Mouse (Mus musculus) stomach, postnatal 0 days (tissue): ENCODE results near the gene Pbx4. TPM values are rescaled to one million over a fixed set of nuclear protein-coding genes. Genes with fewer than 3 reads are reported as not detected.

ENCODE experiments used
- ATAC-seq: fragments of 200-750 bp; cut with Nextera tagmentation; 2 replicates; pipeline ENCODE4 v1.8.0; 2017; ENCODE audit not compliant: low FRiP score, low TSS enrichment
- DNase-seq: peaks from one replicate; pipeline ENCODE4 v3.0.0-alpha.2; 2016; ENCODE audit warnings: low spot score
- H3K27ac ChIP-seq: fragments of 300-500 bp; sonication (generic); replicated peaks from 2 replicates; pipeline ENCODE4 v1.5.1; 2014; ENCODE audit warnings: mild to moderate bottlenecking, control low read depth
- H3K27me3 ChIP-seq: fragments of 300-500 bp; sonication (generic); 2 replicates; pipeline ENCODE4 v1.6.1; 2014; ENCODE audit warnings: low read length; ENCODE audit not compliant: control insufficient read depth, insufficient read depth
- H3K36me3 ChIP-seq: fragments of 300-500 bp; sonication (generic); 2 replicates; pipeline ENCODE4 v1.6.1; 2014; ENCODE audit warnings: low read length, mixed read lengths; ENCODE audit not compliant: control insufficient read depth, insufficient read depth
- H3K4me1 ChIP-seq: fragments of 300-500 bp; sonication (generic); replicated peaks from 2 replicates; pipeline ENCODE4 v1.6.1; 2014; ENCODE audit warnings: antibody characterized with exemption; ENCODE audit not compliant: control insufficient read depth, insufficient read depth
- H3K4me2 ChIP-seq: fragments of 300-500 bp; sonication (generic); replicated peaks from 2 replicates; pipeline ENCODE4 v1.6.1; 2014; ENCODE audit warnings: low read depth, mild to moderate bottlenecking, control low read depth, moderate library complexity
- H3K4me3 ChIP-seq: fragments of 300-500 bp; sonication (generic); 2 replicates; pipeline ENCODE4 v1.5.1; 2014; ENCODE audit warnings: low read depth, low read length, control low read depth
- H3K9ac ChIP-seq: fragments of 300-500 bp; sonication (generic); 2 replicates; pipeline ENCODE4 v1.6.1; 2014; ENCODE audit warnings: mild to moderate bottlenecking, low read length, control low read depth, mixed read lengths
- H3K9me3 ChIP-seq: fragments of 300-500 bp; sonication (generic); 2 replicates; pipeline ENCODE4 v1.6.1; 2016; ENCODE audit warnings: low read length; ENCODE audit not compliant: control insufficient read depth
- CTCF ChIP-seq: IDR thresholded peaks from 2 replicates; pipeline ENCODE4 v1.5.1; 2016; ENCODE audit warnings: antibody characterized with exemption, low read depth, mild to moderate bottlenecking, moderate library complexity
- EP300 ChIP-seq: optimal IDR thresholded peaks from 2 replicates; pipeline ENCODE3; 2016; ENCODE audit warnings: antibody characterized with exemption
- WGBS: fragments of 180-500 bp; shearing (Covaris S2); extraction: QIAGEN DNeasy Blood & Tissue Kit; methylation state at CpG from one replicate; pipeline ENCODE4 v1.1.7; 2014; 5-methylcytosine and 5-hydroxymethylcytosine counted together
- polyA plus RNA-seq: library from polyadenylated mRNA; unstranded; fragments of >200 nt; fragmentation: Nextera tagmentation; extraction: Ambion mirVana; gene quantifications from 2 replicates; pipeline ENCODE4 v1.2.1, GENCODE M21; 2015

The Pbx4 gene
- polyA plus RNA-seq, 1 experiment from 2014 or later, result 5.1 TPM

DNA sequence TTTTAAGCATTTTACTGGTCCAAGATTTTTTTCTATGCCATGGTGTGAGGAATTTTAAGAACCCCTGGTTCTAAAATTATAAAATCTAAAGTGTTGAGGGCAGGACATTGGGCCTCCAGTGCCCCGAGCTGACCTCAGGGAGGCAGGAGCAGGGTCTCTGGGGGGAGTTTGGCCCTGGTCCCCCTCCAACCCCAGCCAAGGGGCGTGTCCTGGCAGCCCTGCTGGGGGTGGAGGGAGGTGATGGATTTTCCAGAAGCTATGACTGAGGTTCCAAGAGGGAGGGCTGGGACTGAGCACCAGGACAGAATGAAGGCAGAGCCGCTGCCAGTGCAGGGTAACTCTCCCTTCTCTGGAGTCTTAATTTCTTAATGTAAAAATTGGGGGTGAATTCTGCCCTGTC lies 45.7 kb downstream of the Pbx4 start:
- Histone ChIP-seq H3K4me3 (no peak overlapping the region), H3K4me1 (no peaks in the 10 kb centered on the region), H3K36me3 (no peaks in the 10 kb centered on the region), H3K9me3 (no peaks in the 10 kb centered on the region), H3K27ac (no peak overlapping the region), H3K4me2 (no peak overlapping the region), H3K27me3 (peaks cover 13% of the 10 kb centered on the region; the same call in 1 of the 2 replicates), H3K9ac (no peak overlapping the region)
- 54% methylated on average over 3 of the region's 3 CpGs for WGBS
- DNase-seq (no peak), ATAC-seq (no peak)
- no peak for TF ChIP-seq CTCF
- TF ChIP-seq EP300, result no peak

DNA sequence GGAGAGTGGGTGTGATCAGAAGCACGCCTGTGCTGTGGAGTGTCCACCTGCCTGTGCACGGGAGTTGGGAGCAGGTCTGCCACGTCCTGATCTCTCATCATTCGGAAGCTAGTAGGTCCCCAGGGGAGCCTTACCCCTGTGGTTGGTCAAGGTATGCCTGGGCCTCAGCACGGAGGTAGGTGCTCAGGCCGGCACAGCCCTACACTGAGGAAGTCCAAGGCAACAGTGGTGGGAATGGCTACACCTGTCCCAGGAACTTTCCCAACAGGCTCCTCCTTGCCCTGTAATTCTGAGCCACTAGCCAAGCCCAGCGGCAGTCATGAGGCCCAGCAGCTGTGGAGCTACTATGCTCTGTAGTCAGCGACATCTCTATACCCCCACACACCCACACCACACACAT lies 47.4 kb downstream of the Pbx4 start:
- H3K9ac ChIP-seq, result no peak overlapping the region
- DNase-seq (no peak), ATAC-seq (no peak)
- peaks cover 29% of the 10 kb centered on the region; the same call in 1 of the 2 replicates for H3K27me3 ChIP-seq
- H3K4me1 ChIP-seq, result no peaks in the 10 kb centered on the region
- 68% methylated on average over 8 of the region's 8 CpGs for WGBS
- H3K9me3 ChIP-seq, result no peaks in the 10 kb centered on the region
- H3K27ac ChIP-seq, result no peak overlapping the region
- no peak for TF ChIP-seq CTCF
- TF ChIP-seq EP300, result no peak
- no peak overlapping the region for H3K4me2 ChIP-seq
- H3K36me3 ChIP-seq, result no peaks in the 10 kb centered on the region
- H3K4me3 ChIP-seq, result no peak overlapping the region

DNA sequence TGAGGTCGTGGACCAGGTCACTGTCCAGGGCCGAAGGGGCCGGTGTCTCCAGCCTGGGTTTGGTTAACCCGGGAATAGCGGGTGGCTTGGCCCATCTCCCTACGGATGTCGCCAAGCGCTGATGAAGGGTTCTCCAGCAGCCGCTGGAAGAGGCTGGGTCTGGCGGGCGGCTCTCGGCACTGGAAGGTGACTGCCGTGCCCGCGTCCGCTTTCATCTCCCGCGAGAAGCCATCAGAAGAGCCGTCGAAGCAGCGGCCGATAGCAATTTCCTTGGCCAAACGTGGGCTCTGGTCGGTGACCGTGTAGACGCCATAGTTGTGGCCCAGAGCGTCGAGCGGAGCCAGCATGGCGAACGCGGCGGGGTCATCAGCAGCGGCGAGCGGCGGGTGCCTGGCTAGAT lies 48.5 kb downstream of the Pbx4 start:
- Histone ChIP-seq H3K4me2 (peak overlapping the region; percentile 55; the same call in 1 of the 2 replicates), H3K4me1 (no peaks in the 10 kb centered on the region), H3K9ac (no peak overlapping the region), H3K9me3 (no peaks in the 10 kb centered on the region), H3K4me3 (peak overlapping the region; percentile 39; the same call in 1 of the 2 replicates), H3K36me3 (no peaks in the 10 kb centered on the region), H3K27ac (no peak overlapping the region), H3K27me3 (peaks cover 30% of the 10 kb centered on the region; the same call in 1 of the 2 replicates)
- DNase-seq (no peak), ATAC-seq (no peak)
- 14% methylated on average over 37 of the region's 37 CpGs for WGBS
- TF ChIP-seq CTCF (no peak), EP300 (no peak)

DNA sequence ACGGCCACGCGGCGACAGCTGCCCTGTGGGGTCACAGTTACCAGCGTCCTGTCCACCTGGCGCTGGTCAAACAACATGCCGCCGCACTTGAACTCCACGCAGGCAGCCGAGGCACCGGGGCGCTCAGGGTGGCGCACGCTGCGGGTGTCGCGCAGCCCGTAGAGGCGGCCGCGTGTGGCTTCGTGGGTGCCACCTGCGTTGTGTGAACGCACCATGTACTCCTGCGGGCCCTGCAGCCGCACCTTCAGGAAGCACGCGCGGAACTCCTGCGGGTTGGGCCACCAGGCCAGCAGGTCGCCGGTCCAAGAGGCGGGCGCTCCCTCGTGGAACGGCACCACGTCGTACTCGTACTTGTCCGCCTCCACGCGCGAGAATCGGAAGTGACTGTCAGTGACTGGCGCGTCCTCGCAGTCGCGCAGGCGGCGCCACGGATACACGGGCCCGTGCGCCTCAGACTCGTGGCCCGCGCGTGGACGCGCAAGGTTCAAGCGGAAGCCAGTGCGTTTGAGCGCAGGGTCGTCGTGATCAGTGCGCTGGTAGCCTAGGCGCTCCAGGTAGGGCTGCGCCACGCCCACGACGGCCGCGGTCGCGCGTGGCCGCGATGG lies 49.1 kb downstream of the Pbx4 start:
- H3K4me1 ChIP-seq, result no peaks in the 10 kb centered on the region
- no peak for TF ChIP-seq CTCF
- TF ChIP-seq EP300, result no peak
- 18% methylated on average over 72 of the region's 79 CpGs for WGBS
- H3K4me2 ChIP-seq, result peak overlapping the region; percentile 55
- no peaks in the 10 kb centered on the region for H3K9me3 ChIP-seq
- H3K9ac ChIP-seq, result no peak overlapping the region
- peaks cover 34% of the 10 kb centered on the region for H3K27me3 ChIP-seq
- DNase-seq, result no peak
- H3K27ac ChIP-seq, result no peak overlapping the region
- no peaks in the 10 kb centered on the region for H3K36me3 ChIP-seq
- ATAC-seq, result no peak
- peak overlapping the region; percentile 39 for H3K4me3 ChIP-seq

DNA sequence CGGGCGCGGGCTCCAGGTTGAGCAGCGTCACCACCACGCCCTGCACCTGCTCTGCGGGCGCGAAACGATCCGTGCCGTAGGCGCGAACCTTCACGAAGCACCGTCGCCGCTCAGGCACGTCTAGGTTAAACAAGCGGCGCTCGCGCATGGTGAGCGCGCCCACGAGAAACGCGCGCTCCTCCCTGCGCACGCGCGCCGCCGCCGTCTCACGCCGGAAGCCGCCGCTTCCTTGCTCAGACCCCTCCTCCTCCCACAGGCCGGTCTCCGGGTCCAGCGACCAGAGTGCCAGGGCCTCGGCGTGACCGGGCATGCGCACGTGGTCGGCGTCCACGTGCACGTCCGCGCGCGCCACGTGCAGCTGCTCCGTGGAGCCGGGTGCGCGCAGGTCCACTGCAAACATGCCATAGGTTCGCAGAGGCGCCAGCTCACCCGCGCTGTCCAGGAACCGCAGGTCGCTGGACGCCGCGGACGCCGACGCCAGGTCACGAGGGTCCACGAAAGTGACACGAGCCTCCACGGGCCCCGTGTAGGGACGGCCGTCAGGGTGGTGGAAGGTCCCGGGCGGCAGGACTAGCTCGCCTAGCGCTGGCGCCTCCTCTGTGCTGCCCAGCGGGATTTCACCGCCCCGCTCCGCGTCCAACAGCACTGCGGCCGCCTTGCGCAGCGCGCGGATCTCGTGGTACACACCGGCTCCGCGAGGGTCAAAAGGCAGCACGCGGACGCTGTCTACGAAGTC lies 49.9 kb downstream of the Pbx4 start:
- 4% methylated on average over 63 of the region's 103 CpGs for WGBS
- ATAC-seq, result peak; percentile 56

More for the DNA sequence above, 49.9 kb downstream of the Pbx4 start:
- no peaks in the 10 kb centered on the region for H3K36me3 ChIP-seq
- H3K4me1 ChIP-seq, result no peaks in the 10 kb centered on the region
- H3K9ac ChIP-seq, result no peak overlapping the region
- TF ChIP-seq CTCF (no peak), EP300 (no peak)
- peaks cover 35% of the 10 kb centered on the region for H3K27me3 ChIP-seq
- H3K9me3 ChIP-seq, result no peaks in the 10 kb centered on the region
- H3K27ac ChIP-seq, result no peak overlapping the region
- DNase-seq, result peak; percentile 66
- peak overlapping the region; percentile 39 for H3K4me3 ChIP-seq
- peak overlapping the region; percentile 55 for H3K4me2 ChIP-seq
